Mouse (Mus musculus): ENCODE data around the gene Plekhg5.

Gene Plekhg5

DNA sequence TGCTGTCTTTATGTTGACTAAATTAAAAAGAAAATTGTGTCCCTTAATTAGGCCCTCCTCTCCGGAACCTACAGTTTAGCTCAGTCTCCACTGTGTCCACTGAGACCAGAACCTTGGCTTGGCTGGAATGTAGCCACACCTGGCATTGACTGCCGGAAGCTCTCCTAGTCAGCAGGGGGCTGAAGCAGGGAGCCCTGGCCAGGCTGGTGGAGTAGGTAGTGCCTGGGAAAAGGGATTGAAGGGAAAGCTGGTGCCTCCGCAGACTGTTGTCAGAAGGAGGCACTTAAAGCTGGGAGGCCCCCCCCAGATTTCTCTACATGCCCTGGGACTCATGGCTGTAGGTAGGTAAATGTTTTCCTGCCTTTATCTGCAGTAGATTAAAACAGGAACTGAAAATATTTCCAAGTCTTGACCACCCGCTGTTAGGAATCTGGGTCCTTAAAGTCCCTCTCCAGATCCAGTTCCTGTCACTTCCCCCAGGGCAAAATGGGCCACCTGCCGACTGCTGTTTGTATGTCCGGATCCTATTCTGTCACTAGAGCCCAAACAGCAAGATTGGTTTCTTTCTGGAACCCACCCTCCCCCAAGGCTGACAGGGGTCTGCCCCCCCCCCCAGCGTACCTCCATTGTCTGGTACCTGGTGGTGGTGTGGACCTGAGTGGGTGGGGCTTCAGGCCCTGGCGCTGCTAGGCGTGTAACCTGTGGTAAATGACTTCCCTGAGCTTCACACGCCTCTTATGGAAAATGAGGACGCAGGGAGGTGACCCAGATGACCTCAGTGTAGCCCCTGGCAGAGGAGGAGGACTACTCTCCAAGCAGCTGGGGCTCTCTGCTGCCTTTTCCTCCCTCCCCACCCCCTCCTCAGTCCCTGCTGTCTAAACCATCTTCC, 25.9 kb downstream of the Plekhg5 start:
- in situ Hi-C loops (cut with MseI, MboI): no loop called here

DNA sequence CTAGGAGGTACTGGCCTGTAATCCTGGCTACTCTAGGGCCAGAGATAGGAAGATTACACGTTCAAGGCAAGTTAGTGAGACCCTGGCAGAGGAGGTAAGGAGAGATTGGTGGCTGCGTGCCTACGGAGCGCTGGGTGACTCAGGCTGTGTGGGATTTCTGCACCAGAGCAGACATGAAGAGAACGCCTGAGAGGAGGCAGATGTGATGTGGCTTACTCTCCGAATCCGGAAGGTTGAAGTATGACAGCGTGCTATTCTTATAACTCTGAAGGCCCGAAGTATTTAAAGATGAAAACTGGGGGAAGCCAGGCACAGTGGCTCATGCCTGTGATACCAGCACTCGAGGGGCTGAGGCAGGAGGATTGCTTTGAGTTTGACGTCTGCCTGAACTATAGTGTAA, 28.2 kb downstream of the Plekhg5 start:
- in situ Hi-C loops (cut with MseI, MboI): no loop called here

DNA sequence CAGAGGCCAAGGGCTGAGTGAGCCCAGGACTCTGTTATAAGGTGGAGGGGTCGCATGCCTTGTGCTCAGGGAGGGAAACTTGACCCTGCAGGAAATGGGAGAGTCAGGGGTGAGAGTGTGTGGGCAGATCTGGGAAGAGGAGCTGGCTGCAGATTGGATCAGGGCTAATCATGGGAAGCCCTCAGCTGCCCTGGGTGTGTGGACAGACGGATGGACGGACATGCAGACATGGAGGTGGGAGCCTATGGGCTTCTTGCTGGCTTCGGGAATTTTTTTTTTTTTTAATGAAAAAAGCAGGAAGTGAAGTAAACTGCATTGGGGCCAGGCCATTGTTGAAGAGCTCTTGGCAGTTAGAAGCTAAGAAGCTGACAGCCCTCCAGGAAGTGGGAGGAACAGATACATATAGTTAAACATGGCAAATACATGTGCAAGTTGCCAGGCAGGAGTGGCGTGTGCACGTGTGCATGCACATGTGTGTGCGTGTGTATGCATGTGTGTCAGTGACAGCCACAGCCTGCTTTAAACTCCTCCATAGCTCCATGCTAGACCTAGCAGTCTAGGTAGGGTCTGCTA, 28.9 kb downstream of the Plekhg5 start:
- in situ Hi-C loops (cut with MseI, MboI): no loop called here

DNA sequence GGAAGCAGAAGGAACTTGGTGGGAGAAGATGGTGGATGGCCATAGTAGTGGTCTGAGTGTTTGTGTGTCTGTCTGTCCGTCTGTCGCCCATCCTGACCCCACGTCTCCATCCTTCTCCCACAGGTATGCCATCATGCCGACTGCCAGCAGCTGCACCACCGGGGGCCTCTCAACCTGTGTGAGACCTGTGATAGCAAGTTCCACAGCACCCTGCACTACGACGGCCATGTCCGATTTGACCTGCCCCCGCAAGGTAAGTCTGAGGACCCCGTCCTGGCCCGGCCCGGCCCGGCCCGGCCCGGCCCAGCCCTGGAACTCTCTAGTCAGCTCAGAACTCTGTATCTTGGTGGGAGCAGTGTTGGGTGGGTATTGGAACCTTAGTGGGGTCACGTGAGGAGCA, 29.6 kb downstream of the Plekhg5 start:
- in situ Hi-C loops (cut with MseI, MboI): no loop called here

DNA sequence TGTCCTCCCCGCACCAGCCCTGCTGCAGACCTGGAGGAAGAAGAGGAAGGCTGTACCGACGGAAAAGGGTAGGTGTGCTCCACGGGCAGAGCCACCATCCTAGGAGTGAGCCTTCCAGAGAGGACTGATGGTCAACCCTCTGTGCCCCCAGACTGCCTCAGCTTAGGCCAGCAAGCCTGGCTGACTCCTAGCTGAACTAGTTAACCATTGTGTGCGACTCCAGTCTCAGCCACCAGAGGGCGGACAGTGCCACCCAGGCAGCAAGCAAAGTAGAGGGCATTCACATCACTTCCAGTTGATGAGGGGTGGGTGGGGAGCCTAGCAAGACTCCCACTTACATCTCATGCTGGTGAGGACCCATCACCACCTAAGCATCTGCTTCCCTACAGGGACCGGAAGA, 30.7 kb downstream of the Plekhg5 start:
- in situ Hi-C loops (cut with MseI, MboI): no loop called here

DNA sequence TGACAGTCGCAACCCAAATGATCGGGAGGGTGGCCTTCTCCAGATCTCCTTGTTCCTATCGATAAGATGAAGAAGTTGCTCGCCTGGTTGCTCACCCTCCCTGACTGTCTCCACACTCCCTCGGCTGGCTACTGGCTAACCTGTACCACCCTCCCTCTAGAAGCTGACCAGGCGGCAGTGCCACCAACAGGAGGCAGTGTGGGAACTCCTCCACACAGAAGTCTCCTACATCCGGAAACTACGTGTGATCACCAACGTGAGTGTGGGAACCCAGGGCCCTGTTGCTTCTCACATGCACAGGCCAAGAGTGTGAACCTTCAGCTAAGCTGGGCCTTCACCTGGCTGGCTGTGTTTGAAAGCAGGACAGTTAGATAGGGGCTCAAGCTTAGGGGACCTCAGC, 34.4 kb downstream of the Plekhg5 start:
- in situ Hi-C loops (cut with MseI, MboI): no loop called here

DNA sequence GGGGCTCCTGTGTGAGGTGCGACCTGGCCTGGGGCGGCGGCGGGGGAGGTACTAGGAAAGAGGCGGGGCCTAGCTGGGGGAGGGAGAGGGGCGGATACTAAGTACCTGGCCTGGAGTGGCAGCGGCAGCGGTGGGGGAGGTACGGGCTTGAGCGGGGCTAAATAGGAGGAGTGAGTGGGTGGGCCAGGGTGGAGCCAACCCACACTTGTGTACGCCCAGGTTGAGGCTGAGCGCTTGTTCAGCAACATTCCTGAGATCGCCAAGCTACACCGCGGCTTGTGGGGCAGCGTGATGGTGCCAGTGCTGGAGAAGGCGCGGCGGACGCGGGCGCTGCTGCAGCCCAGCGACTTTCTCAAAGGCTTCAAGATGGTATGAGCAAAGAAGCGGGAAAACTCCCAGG, 35.2 kb downstream of the Plekhg5 start:
- in situ Hi-C loops (cut with MseI, MboI): no loop called here

DNA sequence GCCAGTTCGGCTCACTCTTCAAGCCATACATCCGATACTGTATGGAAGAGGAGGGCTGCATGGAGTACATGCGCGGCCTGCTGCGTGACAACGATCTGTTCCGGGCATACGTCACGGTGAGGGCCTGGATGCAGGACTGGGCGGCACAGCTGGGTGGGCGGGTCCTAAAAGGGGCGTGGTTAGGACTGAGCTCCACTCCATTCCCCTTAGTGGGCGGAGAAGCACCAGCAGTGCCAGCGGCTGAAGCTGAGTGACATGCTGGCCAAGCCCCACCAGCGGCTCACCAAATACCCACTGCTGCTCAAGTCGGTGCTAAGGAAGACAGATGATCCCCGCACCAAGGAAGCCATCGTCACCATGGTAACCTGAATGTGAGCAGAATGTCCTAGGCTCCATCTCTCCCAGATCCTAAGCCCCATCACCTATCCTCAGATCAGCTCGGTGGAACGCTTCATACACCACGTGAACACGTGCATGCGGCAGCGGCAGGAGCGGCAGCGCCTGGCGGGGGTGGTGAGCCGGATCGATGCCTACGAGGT, 35.7 kb downstream of the Plekhg5 start:
- in situ Hi-C loops (cut with MseI, MboI): no loop called here

DNA sequence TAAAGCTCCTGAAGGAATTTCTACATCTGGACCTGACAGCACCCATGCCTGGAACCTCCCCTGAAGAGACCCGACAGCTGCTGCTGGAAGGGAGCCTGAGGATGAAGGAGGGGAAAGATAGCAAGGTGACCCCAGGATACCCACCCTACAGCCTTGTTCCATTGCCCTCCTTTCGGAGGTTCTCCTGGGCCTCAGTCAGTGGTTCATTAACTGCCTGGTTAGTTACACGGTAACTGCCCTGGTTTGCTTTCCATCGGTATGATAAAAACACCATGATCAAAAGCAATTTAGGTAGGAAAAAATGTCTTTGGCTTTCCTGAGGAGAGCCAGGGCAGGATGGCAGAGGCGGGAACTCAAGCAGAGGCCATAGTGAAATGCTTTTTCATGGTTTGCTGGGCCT, 36.4 kb downstream of the Plekhg5 start:
- in situ Hi-C loops (cut with MseI, MboI): no loop called here

DNA sequence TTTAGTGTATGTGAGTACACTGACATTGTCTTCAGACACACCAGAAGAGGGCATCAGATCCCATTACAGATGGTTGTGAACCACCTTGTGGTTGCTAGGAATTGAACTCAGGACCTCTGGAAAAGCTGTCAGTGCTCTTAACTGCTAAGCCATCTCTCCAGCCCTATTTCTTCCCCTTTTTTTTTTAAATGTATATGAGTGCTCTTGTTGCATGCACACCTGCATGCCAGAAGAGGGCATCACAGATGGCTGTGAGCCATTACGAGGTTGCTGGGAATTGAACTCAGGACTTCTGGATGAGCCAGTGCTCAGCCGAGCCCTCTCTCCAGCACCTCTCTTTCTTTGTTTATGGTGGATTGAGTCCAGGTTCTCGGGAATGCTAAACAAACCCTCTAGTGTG, 37.2 kb downstream of the Plekhg5 start:
- in situ Hi-C loops (cut with MseI, MboI): no loop called here

DNA sequence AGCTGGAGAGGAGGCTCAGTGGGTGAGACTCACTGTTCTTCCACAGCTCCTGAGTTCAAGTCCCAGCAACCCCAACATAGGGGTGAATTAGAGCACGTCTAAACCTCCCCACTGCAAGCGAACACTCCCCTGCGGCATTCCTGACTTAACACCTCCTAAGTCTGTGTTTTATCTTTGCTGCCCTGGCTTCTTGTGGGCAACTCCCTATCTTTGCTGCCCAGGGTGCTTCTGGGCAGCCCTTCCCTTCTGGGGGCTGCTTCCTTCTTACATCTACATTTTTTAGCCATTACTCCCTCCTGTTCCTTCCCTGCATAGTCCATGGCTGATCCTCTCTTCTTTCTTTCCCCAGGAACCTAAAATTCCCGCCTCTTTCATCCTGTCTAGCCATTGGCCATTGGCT, 38.4 kb downstream of the Plekhg5 start:
- in situ Hi-C loops (cut with MseI, MboI): no loop called here

DNA sequence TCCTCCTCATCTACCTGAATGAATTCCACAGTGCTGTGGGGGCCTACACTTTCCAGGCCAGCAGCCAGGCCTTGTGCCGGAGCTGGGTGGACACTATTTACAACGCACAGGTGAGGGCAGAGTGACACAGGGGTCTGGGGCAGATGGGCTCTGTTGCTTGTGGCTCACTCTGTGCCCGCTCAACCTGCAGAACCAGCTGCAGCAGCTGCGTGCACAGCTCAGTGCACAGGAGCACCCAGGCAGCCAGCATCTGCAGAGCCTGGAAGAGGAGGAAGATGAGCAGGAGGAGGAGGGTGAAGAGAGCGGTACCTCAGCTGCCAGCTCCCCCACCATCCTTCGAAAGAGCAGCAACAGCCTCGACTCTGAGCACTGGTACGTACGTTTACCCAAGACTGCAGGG, 40.0 kb downstream of the Plekhg5 start:
- in situ Hi-C loops (cut with MseI, MboI): no loop called here

DNA sequence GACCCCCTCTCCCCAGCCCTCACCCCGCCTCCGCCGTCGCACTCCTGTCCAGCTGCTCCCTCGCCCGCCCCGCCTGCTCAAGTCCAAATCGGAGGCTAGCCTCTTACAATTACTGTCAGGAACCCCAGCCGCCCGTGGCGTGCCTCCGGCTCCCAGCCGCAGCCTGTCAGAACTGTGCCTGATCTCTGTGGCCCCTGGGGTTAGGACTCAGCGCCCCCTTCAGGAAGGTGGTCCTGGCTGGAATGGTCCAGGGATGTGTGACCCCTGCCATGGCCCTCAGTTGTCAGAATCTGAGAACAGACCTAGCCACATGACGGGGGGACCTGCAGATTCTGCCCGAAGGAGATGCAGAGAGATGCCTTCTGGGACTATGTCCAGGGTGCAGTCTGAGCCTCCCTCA, 41.8 kb downstream of the Plekhg5 start:
- in situ Hi-C loops (cut with MseI, MboI): no loop called here

DNA sequence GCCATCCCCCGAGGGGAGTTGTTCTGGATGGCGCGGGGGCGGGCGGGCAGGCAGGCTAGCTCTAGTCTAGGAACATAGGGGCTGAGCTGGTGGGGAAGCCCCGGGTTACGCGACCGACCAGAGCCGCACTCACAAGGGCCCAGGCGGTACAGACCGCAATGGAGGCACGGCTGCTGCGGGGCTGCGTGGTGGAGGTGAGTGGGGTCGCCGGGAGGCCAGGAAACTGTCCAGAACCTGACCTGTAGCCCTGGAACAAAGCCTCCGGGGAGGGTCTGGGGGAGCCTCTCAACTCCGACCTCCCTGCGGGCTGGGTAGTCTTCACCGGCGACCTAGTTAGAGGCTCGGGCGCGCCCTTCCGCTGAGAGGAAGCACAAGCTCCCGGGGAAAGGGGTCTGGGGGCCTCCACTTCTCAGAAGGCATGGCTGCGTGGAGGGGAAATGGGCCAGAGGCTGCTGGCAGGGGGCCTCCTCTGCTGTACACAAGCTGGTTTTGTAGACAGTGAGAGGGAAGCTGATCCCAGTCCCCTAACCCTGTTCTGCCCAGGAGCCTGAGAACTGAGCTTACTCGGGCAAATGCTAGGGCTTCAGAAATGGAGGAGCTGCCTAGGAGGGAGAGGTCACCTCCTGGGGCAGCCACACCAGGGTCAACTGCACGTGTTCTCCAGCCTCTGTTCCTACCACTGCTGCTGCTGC, 43.8 kb downstream of the Plekhg5 start, which contains the start of gene Tnfrsf25:
Gene Tnfrsf25, plus strand, starts transcription at position 14 of the 692 bp plus-strand sequence.
- in situ Hi-C loops (cut with MseI, MboI): no loop called here

DNA sequence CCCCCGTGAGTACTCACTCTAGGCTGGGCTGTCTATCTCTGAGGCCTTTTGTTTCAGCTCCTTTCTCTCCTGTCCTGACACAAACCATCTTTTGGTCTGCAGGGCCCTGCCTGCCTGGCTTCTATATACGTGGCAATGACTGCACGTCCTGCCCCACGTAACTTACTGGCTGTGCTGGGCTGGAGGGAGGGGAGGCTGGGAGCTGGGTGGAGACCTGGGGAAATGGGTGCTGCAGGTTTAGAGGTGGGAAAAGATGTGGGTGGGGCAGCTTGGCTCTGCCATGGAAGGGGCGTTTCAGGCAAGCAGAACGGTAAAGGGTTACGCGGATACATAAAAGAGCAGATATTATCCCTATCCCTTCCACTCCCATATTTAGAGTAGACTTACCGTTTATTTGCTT, 45.2 kb downstream of the Plekhg5 start:
- in situ Hi-C loops (cut with MseI, MboI): no loop called here

DNA sequence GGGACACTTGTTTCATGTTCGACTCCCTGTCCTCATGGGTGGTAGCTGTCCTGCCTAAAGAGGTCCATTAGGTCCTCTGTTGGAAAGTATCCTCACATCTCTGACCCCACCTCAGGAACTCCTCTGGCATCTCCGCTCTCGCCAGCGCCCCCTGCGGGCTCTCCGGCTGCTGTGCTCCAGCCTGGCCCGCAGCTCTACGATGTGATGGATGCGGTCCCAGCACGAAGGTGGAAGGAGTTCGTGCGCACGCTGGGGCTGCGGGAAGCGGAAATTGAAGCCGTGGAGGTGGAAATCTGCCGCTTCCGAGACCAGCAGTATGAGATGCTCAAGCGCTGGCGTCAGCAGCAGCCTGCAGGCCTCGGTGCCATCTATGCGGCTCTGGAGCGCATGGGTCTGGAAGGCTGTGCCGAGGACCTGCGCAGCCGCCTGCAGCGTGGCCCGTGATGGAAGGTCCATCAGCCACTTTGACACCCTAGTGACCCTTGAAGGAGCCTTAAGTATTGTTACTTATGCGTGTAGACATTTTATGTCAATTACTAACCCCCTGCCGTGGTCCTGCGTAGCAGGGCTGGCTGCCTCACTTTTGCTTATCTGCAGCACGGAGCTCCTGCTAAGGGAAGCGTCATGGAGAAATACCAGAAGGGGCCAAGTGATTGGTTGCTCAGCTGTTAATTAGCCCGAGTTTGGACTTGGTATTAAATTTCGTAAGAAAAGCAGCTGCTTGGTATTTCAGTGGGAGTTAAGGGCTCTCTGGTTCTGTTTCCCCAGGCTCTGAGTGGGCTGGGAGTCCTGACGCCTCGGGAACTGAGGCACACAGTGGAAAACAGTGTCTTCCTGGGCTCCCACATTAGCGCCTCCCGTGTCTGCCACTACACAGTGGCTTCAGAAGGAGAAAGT, 47.3 kb downstream of the Plekhg5 start:
- in situ Hi-C loops (cut with MseI, MboI): no loop called here

DNA sequence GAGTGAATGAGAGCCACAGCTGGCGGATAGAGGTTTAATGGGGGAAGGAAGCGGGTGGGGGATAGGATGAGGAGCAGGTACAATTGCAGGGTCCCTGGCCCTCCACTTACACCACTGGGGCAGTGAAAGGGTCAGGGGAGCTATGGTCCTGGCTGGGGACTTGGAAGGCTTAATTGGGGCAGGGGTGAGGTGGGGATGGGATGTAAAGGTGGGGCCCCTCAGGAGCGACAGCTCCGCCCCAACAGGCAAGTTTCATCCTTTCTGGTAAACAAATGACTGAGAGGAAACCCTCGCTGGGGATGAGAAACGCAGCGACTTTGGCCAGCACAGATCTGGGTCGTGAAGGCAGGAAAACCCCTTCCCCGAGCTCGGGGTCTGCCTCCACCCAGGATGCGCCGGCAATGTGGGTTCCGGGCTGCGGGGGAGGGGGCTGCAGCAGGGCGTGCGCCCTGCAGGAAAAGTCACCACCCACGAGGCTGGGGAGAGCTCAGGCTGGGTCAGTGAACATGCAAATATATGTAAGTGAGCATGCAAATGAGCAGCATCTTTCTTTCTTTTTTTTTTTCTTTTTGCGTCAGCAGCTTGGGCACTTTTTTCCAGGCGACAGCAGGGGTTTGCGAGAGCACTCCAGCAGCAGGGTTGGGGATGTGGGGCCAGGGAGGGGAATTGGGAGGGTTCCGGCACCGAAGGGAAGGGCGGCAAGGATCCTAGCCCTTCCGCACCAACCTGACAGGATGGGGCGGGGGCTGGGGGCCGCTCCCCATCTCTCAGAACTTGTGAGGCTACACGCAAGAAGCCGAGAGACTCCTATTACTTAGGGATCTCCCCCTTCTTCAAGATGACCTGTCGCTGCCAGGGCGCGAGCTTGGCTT, 48.2 kb downstream of the Plekhg5 start:
- in situ Hi-C loops (cut with MseI, MboI): no loop called here

DNA sequence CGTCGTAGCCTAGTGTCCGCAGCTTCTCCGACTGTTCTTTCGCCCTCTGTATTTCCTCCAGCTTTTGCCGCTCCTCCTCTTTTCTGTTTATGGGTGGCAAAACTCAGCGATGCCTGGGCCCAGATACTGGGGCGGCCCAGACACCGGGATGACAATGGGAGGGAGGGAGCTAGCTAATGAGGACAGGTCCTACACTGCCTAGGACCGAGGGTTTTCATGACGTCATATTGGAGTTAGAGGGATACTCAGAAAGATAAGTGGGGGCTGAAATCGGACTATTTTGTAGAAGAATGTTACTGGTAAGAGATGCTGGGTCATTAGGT, 48.8 kb downstream of the Plekhg5 start:
- in situ Hi-C loops (cut with MseI, MboI): no loop called here

DNA sequence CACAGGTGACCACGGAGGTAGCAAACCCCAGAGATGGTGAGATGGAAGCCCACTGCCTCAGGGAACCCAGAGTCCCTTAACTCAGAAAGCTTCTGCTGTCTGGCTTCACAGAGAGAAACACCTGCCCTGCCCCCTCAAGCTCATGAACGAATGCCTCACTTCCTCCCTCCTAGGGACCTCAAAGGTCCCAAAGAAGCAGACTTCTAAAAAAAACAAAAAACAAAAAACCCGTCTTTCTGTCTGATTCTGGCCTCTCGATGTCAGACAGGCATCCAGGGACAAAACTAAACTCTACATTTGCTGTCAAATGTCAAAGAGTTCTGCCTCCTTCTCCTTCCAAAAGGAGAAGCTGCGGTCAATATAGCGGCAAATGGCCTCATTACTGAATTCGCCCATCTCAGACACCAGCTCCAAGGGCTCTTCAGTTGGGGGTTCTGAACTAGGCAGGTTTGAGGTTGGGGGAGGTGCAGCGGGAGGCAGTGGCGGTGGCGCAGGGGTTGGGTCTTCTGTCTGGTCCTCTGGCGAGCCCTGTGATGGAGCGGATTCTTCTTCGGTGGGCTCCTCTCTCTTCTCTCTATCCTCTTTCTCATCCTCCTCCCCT, 52.2 kb downstream of the Plekhg5 start:
- in situ Hi-C loops (cut with MseI, MboI): no loop called here
